Mouse (Mus musculus): ENCODE data around the gene Gm45844. TPM values are rescaled to one million over a fixed set of nuclear protein-coding genes. Genes with fewer than 3 reads are reported as not detected.

Gm45844 gene
- 3.3 TPM for polyA plus RNA-seq (2014; fragmentation: Illumina TruSeq; extraction: RNeasy Lipid Tissue Mini Kit (QIAGEN cat#74804); ENCODE audit: insufficient read depth, low read depth, low replicate concordance)

DNA sequence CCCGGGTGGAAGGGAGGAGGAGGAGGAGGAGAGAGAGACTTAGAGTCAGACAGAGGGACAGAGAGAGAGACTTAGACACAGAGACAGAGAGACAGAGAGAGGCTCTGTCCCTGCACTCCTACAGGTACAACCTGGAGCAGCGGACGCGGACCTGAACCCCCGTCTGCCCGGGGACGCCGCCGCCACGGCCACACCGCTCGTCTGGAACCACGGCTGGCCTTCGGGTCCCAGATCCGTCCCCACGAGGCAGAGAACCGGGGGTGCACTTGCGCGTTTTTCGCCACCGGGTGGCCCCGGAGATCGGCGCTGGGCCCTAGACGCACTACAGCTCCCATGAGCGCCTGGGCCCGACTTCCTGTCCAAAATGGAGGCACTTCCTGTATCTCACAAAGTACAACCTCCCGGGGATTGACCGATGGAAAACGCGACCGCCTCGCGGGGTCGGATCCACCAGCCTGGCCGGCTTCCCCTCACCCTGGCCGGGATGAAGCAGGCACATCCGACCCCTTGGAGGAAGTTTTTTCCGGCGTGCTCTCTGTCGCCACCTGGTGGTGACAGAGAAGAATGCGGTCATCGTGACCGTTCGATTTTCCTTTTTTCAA, at the start of gene Gm45844:
Gm45844 (minus strand) TSS at position 324 of the 602 bp plus-strand sequence.

DNA sequence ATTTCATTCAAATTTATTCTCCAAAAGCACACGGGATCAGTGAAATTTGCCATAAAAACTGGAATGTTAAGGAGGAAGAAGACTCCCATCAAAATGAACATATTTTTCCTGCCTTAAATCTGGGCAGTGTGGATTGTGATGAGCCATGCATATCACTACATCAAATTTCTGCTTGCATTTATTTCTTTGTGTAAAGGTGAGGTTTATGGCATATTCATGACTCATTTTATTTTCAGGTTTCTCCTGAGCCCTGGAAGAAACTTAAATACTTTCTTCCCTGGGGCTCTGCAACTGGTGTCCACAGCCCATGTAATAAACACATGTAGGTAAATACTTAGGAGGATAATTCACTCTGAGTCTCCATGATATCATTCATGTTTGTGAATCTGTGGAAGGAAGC, 30.9 kb downstream of the Gm45844 start, which contains the start of gene Vmn2r29:
Vmn2r29 (minus strand) TSS at position 101 of the 400 bp plus-strand sequence.

DNA sequence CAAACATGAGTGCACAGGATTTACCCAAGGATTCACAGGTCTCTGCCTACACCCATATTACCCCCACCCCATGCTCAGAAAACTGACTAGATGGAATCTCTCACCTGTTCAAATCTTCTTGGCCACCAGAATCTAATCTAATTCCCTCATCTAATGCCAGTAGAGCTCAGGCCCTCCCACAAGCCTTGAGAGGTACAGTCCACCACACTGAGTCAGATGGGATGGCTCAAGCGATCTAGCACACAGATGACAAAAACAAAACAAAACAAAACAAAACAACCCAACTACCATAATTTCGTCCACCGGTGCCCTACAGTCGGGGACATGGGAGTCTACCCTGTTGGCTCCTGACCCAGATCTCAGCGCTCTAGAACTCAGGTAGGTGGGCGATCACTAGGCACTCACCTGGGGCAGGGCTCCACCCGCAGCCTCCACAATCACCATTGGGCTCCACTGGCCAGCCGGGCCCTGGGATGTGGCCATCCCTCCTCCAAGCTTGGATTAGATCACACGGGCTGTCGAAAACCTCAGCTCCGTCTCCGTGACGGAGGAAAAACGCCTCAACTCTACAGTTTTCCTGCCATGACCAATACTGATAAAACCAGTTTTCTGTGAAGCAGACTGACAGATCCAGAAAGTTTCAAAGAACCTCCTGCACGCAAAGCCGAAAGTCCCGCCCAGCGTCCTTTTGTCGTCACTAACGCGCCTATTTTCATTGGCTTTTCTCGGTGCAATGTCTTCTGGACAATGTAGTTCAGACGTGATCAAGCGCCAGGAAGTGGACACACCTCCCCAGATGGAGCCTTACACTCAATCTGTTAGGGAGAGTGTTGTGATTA, 68.6 kb downstream of the Gm45844 start, which contains the start of gene Zfp772:
Zfp772 (minus strand) TSS at position 686 of the 839 bp plus-strand sequence.

DNA sequence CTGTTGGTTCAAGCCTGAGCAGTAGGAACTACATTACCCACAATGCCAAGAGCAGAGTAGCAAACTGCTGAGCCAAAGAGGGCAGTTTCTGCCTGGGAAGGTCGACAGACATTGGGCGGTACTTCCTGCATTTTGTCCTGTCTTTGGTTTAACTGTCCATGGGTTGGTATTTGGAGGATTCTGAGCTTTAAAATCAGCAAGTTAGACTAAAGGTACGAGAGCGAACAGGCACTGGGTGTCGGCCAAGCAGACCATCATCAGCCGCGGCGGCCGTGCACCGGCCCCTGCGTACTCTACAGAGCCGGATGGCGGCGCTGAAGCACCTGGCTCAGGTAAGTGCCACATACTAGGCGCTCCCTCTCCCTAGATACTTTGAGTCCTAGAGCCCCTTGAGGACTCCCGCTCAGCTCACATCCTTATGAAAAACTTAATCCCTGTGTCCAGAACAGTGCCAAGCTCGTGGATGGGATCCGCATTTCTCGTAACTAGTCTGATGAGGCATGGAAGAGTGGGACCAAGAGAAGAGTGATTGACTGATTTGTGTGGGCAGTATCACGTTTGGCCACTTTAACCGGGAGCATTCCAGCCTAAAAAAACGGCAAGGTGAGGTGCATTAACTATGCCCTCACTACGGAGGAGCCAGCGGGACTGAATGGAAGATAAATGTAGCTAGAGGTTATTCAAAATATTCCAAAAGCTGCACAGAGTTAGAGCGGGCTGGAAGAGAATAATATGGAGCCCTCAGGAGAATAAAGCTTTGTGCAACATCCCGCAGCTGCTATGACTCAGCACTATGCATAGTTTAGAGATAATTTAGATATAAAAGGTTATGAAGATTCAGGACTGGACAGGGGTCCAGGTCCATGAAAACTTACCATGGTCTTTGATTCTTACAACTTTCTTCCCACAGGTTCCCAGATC, 106.6 kb downstream of the Gm45844 start, which contains the start of gene Zfp418:
Zfp418 (plus strand) TSS at position 104 of the 921 bp plus-strand sequence.

Other genes starting within 250 kb of the Gm45844 start
- gene Zfp954, start 156.8 kb downstream of the Gm45844 start, polyA plus RNA-seq (2014; fragmentation: Illumina TruSeq; extraction: RNeasy Lipid Tissue Mini Kit (QIAGEN cat#74804); ENCODE audit: insufficient read depth, low read depth, low replicate concordance), result 10.7 TPM
- 0.65 TPM for gene Zfp773, start 141.5 kb downstream of the Gm45844 start, polyA plus RNA-seq (2014; fragmentation: Illumina TruSeq; extraction: RNeasy Lipid Tissue Mini Kit (QIAGEN cat#74804); ENCODE audit: insufficient read depth, low read depth, low replicate concordance)
- 1.4 TPM for gene Zfp418, start 107.0 kb downstream of the Gm45844 start, polyA plus RNA-seq (2014; fragmentation: Illumina TruSeq; extraction: RNeasy Lipid Tissue Mini Kit (QIAGEN cat#74804); ENCODE audit: insufficient read depth, low read depth, low replicate concordance)
- 3.9 TPM for gene Zfp772, start 68.3 kb downstream of the Gm45844 start, polyA plus RNA-seq (2014; fragmentation: Illumina TruSeq; extraction: RNeasy Lipid Tissue Mini Kit (QIAGEN cat#74804); ENCODE audit: insufficient read depth, low read depth, low replicate concordance)
- 0.37 TPM for gene Vmn2r29, start 31.0 kb downstream of the Gm45844 start, polyA plus RNA-seq (2014; fragmentation: Illumina TruSeq; extraction: RNeasy Lipid Tissue Mini Kit (QIAGEN cat#74804); ENCODE audit: insufficient read depth, low read depth, low replicate concordance)
- 20.3 TPM for gene Clcn4, start 22.6 kb upstream of the Gm45844 start, polyA plus RNA-seq (2014; fragmentation: Illumina TruSeq; extraction: RNeasy Lipid Tissue Mini Kit (QIAGEN cat#74804); ENCODE audit: insufficient read depth, low read depth, low replicate concordance)
- gene Vmn2r30, start 59.3 kb upstream of the Gm45844 start, polyA plus RNA-seq (2014; fragmentation: Illumina TruSeq; extraction: RNeasy Lipid Tissue Mini Kit (QIAGEN cat#74804); ENCODE audit: insufficient read depth, low read depth, low replicate concordance), result not detected
- gene Gm45783, start 96.3 kb upstream of the Gm45844 start, polyA plus RNA-seq (2014; fragmentation: Illumina TruSeq; extraction: RNeasy Lipid Tissue Mini Kit (QIAGEN cat#74804); ENCODE audit: insufficient read depth, low read depth, low replicate concordance), result not detected
- gene Vmn2r31, start 121.4 kb upstream of the Gm45844 start, polyA plus RNA-seq (2014; fragmentation: Illumina TruSeq; extraction: RNeasy Lipid Tissue Mini Kit (QIAGEN cat#74804); ENCODE audit: insufficient read depth, low read depth, low replicate concordance), result not detected
- gene Vmn2r32, start 201.7 kb upstream of the Gm45844 start, polyA plus RNA-seq (2014; fragmentation: Illumina TruSeq; extraction: RNeasy Lipid Tissue Mini Kit (QIAGEN cat#74804); ENCODE audit: insufficient read depth, low read depth, low replicate concordance), result not detected

Data from lung, adult 10 weeks (tissue).